Mouse (Mus musculus) MEL (cell line): ENCODE data around the gene Apba2. TPM values are rescaled to one million over a fixed set of nuclear protein-coding genes. Genes with fewer than 3 reads are reported as not detected.

Experiments used
- DNase-seq: peaks from one replicate; pipeline ENCODE4 v3.0.0; 2011; ENCODE audit warnings: low read depth, low spot score
- H3K27ac ChIP-seq: 2 replicates; pipeline ENCODE4 v1.5.1; 2012; ENCODE audit warnings: low read depth, mild to moderate bottlenecking, control low read depth, low read length, moderate library complexity; ENCODE audit not compliant: control insufficient read depth
- H3K27me3 ChIP-seq, 2 experiments: fragments of 150-350 bp in 1 of 2; sonication (generic) in 1 of 2; 2 replicates each; pipeline ENCODE4 v1.6.1; 2012; ENCODE audit warnings: low read length in 2 of 2, mild to moderate bottlenecking in 2 of 2, improper control_type of control experiment in 1 of 2, moderate library complexity in 1 of 2; ENCODE audit not compliant: insufficient read depth in 2 of 2, control insufficient read depth in 1 of 2
- H3K36me3 ChIP-seq, 2 experiments: 2 replicates each; pipeline ENCODE4 v1.6.1; 2012 to 2014; ENCODE audit warnings: low read length in 2 of 2, improper control_type of control experiment in 1 of 2, inconsistent platforms in 1 of 2, mild to moderate bottlenecking in 1 of 2; ENCODE audit not compliant: insufficient read depth in 2 of 2, control insufficient read depth in 1 of 2
- H3K4me1 ChIP-seq, 2 experiments: fragments of 150-350 bp in 1 of 2; sonication (generic) in 1 of 2; 2 replicates each; pipeline ENCODE4 v1.6.1; 2012; ENCODE audit warnings: low read length in 2 of 2, improper control_type of control experiment in 1 of 2, mild to moderate bottlenecking in 1 of 2; ENCODE audit not compliant: insufficient read depth in 2 of 2, control insufficient read depth in 1 of 2
- H3K4me3 ChIP-seq, 2 experiments: fragments of 150-350 bp in 1 of 2; sonication (generic) in 1 of 2; 2 replicates each; pipeline ENCODE4 v1.5.1; 2012; ENCODE audit warnings: low read depth in 2 of 2, low read length in 2 of 2, mild to moderate bottlenecking in 2 of 2, moderate library complexity in 2 of 2, control low read depth in 1 of 2, improper control_type of control experiment in 1 of 2; ENCODE audit not compliant: control insufficient read depth in 1 of 2, insufficient read depth in 1 of 2
- H3K79me2 ChIP-seq: 2 replicates; pipeline ENCODE4 v1.6.1; 2012; ENCODE audit warnings: mild to moderate bottlenecking, low read length, moderate library complexity; ENCODE audit not compliant: control insufficient read depth, poor library complexity, insufficient read depth
- H3K9ac ChIP-seq: 2 replicates; pipeline ENCODE4 v1.6.1; 2012; ENCODE audit warnings: low read depth, mild to moderate bottlenecking, control low read depth, low read length, moderate library complexity; ENCODE audit not compliant: control insufficient read depth, poor library complexity, severe bottlenecking
- H3K9me3 ChIP-seq: fragments of 150-350 bp; sonication (generic); replicated peaks from 2 replicates; pipeline ENCODE4 v1.6.1; 2012; ENCODE audit warnings: mild to moderate bottlenecking, low read length, improper control_type of control experiment, moderate library complexity; ENCODE audit not compliant: insufficient read depth
- CHD2 ChIP-seq: IDR thresholded peaks from 2 replicates; pipeline ENCODE4 v1.6.1; 2011; ENCODE audit warnings: low read length, improper control_type of control experiment
- CTCF ChIP-seq, 3 experiments: IDR thresholded peaks in 2 of 3; conservative IDR thresholded peaks in 1 of 3; 2 replicates each; pipeline ENCODE4 v1.5.1; 2011 to 2012; ENCODE audit warnings: low read length in 3 of 3, low read depth in 2 of 3, mild to moderate bottlenecking in 2 of 3, improper control_type of control experiment in 1 of 3, inconsistent platforms in 1 of 3, mixed read lengths in 1 of 3, moderate library complexity in 1 of 3; ENCODE audit not compliant: control insufficient read depth in 1 of 3, insufficient read depth in 1 of 3, poor library complexity in 1 of 3, severe bottlenecking in 1 of 3
- ELF1 ChIP-seq: IDR thresholded peaks from 2 replicates; pipeline ENCODE4 v1.6.1; 2014; ENCODE audit warnings: low read depth, mild to moderate bottlenecking, inconsistent platforms, low read length, improper control_type of control experiment, moderate library complexity
- GABPA ChIP-seq: IDR thresholded peaks from 2 replicates; pipeline ENCODE4 v1.6.1; 2012; ENCODE audit warnings: low read depth, mild to moderate bottlenecking, inconsistent platforms, low read length, improper control_type of control experiment, moderate library complexity
- HCFC1 ChIP-seq: IDR thresholded peaks from 2 replicates; pipeline ENCODE4 v1.6.1; 2012; ENCODE audit warnings: low read depth, mild to moderate bottlenecking, inconsistent platforms, low read length, improper control_type of control experiment, moderate library complexity
- MAX ChIP-seq: IDR thresholded peaks from 2 replicates; pipeline ENCODE4 v1.6.1; 2011; ENCODE audit warnings: low read length, improper control_type of control experiment
- MEF2A ChIP-seq: IDR thresholded peaks from 2 replicates; pipeline ENCODE4 v1.6.1; 2014; ENCODE audit warnings: low read depth, mild to moderate bottlenecking, inconsistent platforms, low read length, improper control_type of control experiment; ENCODE audit not compliant: poor library complexity, insufficient replicate concordance, severe bottlenecking; ENCODE audit errors: extremely low read depth
- MYC ChIP-seq: IDR thresholded peaks from 2 replicates; pipeline ENCODE4 v1.6.1; 2011; ENCODE audit warnings: low read depth, mild to moderate bottlenecking, low read length, improper control_type of control experiment, moderate library complexity
- NELFE ChIP-seq: IDR thresholded peaks from 2 replicates; pipeline ENCODE4 v1.6.1; 2011; ENCODE audit warnings: low read depth, low read length, improper control_type of control experiment
- NRF1 ChIP-seq: IDR thresholded peaks from 2 replicates; pipeline ENCODE4 v1.6.1; 2014; ENCODE audit warnings: low read depth, mild to moderate bottlenecking, inconsistent platforms, low read length, improper control_type of control experiment, moderate library complexity; ENCODE audit not compliant: poor library complexity, insufficient read depth, severe bottlenecking
- POLR2A ChIP-seq, 2 experiments: IDR thresholded peaks; 2 replicates each; pipeline ENCODE4 v1.6.1; 2011 to 2012; ENCODE audit warnings: low read length in 2 of 2, mild to moderate bottlenecking in 2 of 2, control low read depth in 1 of 2, improper control_type of control experiment in 1 of 2, low read depth in 1 of 2, moderate library complexity in 1 of 2; ENCODE audit not compliant: control insufficient read depth in 1 of 2, insufficient read depth in 1 of 2, poor library complexity in 1 of 2
- POLR2AphosphoS2 ChIP-seq: IDR thresholded peaks from 2 replicates; pipeline ENCODE4 v1.6.1; 2011; ENCODE audit warnings: low read length, improper control_type of control experiment
- POLR2AphosphoS5 ChIP-seq: IDR thresholded peaks from 2 replicates; pipeline ENCODE4 v1.6.1; 2012; ENCODE audit warnings: low read depth, borderline replicate concordance, mild to moderate bottlenecking, inconsistent platforms, low read length, moderate library complexity, mixed read lengths
- RAD21 ChIP-seq: IDR thresholded peaks from 2 replicates; pipeline ENCODE4 v1.6.1; 2011; ENCODE audit warnings: mild to moderate bottlenecking, low read depth, low read length, improper control_type of control experiment
- RCOR1 ChIP-seq: IDR thresholded peaks from 2 replicates; pipeline ENCODE4 v1.6.1; 2012; ENCODE audit warnings: low read depth, mild to moderate bottlenecking, inconsistent platforms, low read length, improper control_type of control experiment
- SIN3A ChIP-seq: IDR thresholded peaks from 2 replicates; pipeline ENCODE4 v1.6.1; 2012; ENCODE audit warnings: low read length, improper control_type of control experiment, inconsistent platforms
- SMC3 ChIP-seq: IDR thresholded peaks from 2 replicates; pipeline ENCODE4 v1.6.1; 2011; ENCODE audit warnings: low read depth, low read length, improper control_type of control experiment
- TAL1 ChIP-seq: IDR thresholded peaks from 2 replicates; pipeline ENCODE4 v1.6.1; 2012; ENCODE audit warnings: mild to moderate bottlenecking, inconsistent platforms, low read length, moderate library complexity, mixed read lengths
- TBP ChIP-seq: IDR thresholded peaks from 2 replicates; pipeline ENCODE4 v1.8.0; 2011; ENCODE audit warnings: low read depth, low read length, improper control_type of control experiment
- UBTF ChIP-seq: IDR thresholded peaks from 2 replicates; pipeline ENCODE4 v1.6.1; 2012; ENCODE audit warnings: low read depth, mild to moderate bottlenecking, inconsistent platforms, low read length, improper control_type of control experiment, moderate library complexity, borderline replicate concordance; ENCODE audit not compliant: insufficient read depth
- ZC3H11A ChIP-seq: IDR thresholded peaks from 2 replicates; pipeline ENCODE4 v1.6.1; 2012; ENCODE audit warnings: low read depth, mild to moderate bottlenecking, inconsistent platforms, low read length, improper control_type of control experiment
- ZMIZ1 ChIP-seq: IDR thresholded peaks from 2 replicates; pipeline ENCODE4 v1.6.1; 2012; ENCODE audit warnings: low read depth, mild to moderate bottlenecking, inconsistent platforms, low read length, improper control_type of control experiment, moderate library complexity
- ZNF384 ChIP-seq: IDR thresholded peaks from 2 replicates; pipeline ENCODE4 v1.6.1; 2012; ENCODE audit warnings: low read depth, mild to moderate bottlenecking, inconsistent platforms, low read length, improper control_type of control experiment
- polyA plus RNA-seq, 2 experiments: library from polyadenylated mRNA; stranded (reverse) in 1 of 2; unstranded in 1 of 2; fragments of >175 nt in 1 of 2; fragments of >200 nt in 1 of 2; gene quantifications; 2 replicates each; pipeline versions ENCODE4 v1.2.1 to v1.2.4; 2012; ENCODE audit warnings: low replicate concordance in 2 of 2, low read depth in 1 of 2; ENCODE audit not compliant: insufficient read length in 2 of 2, insufficient read depth in 1 of 2, missing spikeins in 1 of 2
- total RNA-seq: library from RNA; depleted of rRNA; stranded (reverse); fragments of 300-350 nt; gene quantifications from 2 replicates; pipeline ENCODE4 v1.2.3, GENCODE M21; 2012

Gene Apba2
- total and polyA plus RNA-seq, 3 experiments: not detected

DNA sequence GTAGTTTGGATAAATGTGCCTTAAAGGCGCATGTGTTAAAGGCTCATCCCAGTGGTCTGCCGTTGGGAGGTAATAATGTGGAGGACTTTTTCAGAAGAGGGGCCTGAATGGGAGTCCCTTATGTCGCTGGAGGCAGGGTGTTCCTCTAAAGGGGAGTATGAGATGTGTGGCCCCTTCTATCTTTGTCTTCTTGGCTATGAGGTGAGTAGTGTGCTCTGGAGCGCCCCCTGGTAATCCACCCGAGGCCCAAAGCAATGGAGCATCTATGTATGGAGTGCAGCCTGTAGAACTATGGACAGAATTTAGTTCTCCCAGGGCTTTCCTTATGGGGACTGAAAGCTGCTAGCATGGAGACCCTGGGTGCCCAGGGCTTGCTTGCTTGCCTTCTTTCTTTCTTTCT is 18.0 kb downstream of the Apba2 start:
- Histone ChIP-seq H3K36me3 (no peaks in the 10 kb centered on the region), H3K4me1 (no peaks in the 10 kb centered on the region), H3K27ac (no peak overlapping the region), H3K79me2 (no peaks in the 10 kb centered on the region), H3K9me3 (no peaks in the 10 kb centered on the region), H3K27me3 (no peaks in the 10 kb centered on the region), H3K4me3 (no peak overlapping the region), H3K9ac (no peak overlapping the region)
- no peak for DNase-seq
- no peak for TF ChIP-seq MAX
- TF ChIP-seq UBTF: no peak
- TF ChIP-seq RCOR1: no peak
- no peak for TF ChIP-seq MYC
- TF ChIP-seq NRF1: no peak
- TF ChIP-seq ELF1: no peak
- no peak for TF ChIP-seq POLR2AphosphoS5
- no peak for TF ChIP-seq NELFE
- no peak for TF ChIP-seq HCFC1
- no peak for TF ChIP-seq POLR2AphosphoS2
- TF ChIP-seq POLR2A (IDR thresholded peaks at IDR 0.05; ENCODE audit: control insufficient read depth in 1 of 2, insufficient read depth in 1 of 2, low read depth in 1 of 2, low read length in 2 of 2, poor library complexity in 1 of 2): no peak

DNA sequence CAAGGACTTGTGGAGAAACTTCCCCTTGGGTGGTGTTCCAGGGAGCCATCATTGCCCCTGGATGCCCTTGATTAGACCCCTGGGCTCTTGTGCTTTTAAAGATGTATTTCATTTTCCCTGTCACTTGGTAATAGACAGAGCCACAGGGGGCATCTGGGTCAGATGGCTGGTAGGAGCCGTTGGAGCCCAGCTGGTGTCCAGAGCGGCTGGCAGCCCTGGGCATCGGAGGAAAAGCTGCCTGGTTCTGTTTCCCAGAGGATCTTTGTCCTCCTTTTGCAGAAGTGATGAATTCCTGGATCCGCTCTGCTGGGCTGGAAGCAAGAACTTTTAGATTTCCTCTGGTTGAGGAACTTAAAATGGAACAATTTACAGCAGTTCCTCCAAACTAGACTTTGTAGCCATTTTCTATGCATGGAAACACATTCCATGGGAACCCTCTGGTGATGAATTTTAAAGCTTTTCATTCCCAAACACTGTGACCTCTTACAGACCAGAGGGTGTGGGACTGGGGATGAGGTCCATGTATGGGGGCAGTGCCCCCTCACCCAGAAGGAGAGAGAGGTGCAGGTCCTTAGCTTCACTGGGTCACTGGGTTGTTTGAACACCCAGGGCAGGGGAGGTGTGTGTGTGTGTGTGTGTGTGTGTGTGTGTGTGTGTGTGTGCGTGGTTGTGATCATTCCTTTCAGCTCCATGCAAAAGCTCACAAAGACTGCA is 20.3 kb downstream of the Apba2 start:
- no peak for DNase-seq
- TF ChIP-seq SIN3A: no peak
- TF ChIP-seq MEF2A: no peak
- no peak for TF ChIP-seq TBP
- no peak for TF ChIP-seq SMC3
- TF ChIP-seq TAL1: no peak
- TF ChIP-seq POLR2AphosphoS5: no peak
- no peak for TF ChIP-seq CHD2
- TF ChIP-seq POLR2A (IDR thresholded peaks at IDR 0.05; ENCODE audit: control insufficient read depth in 1 of 2, insufficient read depth in 1 of 2, low read depth in 1 of 2, low read length in 2 of 2, poor library complexity in 1 of 2): no peak
- no peak for TF ChIP-seq RAD21
- TF ChIP-seq GABPA: no peak
- TF ChIP-seq ZMIZ1: no peak
- TF ChIP-seq CTCF (IDR thresholded peaks at IDR 0.05 in 2 of 3, conservative IDR thresholded peaks at IDR 0.05 in 1 of 3; ENCODE audit: control insufficient read depth in 1 of 3, insufficient read depth in 1 of 3, low read depth in 2 of 3, low read length in 3 of 3, poor library complexity in 1 of 3, severe bottlenecking in 1 of 3): no peak
- TF ChIP-seq MAX: no peak
- TF ChIP-seq ZNF384: no peak
- TF ChIP-seq ZC3H11A: no peak
- TF ChIP-seq, all 39 proteins: peak for 0
- Histone ChIP-seq H3K9me3 (no peaks in the 10 kb centered on the region), H3K79me2 (no peaks in the 10 kb centered on the region), H3K4me1 (no peaks in the 10 kb centered on the region), H3K27me3 (no peaks in the 10 kb centered on the region), H3K9ac (no peak overlapping the region), H3K27ac (no peak overlapping the region), H3K4me3 (no peak overlapping the region), H3K36me3 (no peaks in the 10 kb centered on the region)
